Mouse (Mus musculus): ENCODE data around the gene Lrrc25. TPM values are rescaled to one million over a fixed set of nuclear protein-coding genes. Genes with fewer than 3 reads are reported as not detected.

The Lrrc25 gene
- polyA plus RNA-seq, 1 experiment from 2014 or later = 1.6 TPM

DNA sequence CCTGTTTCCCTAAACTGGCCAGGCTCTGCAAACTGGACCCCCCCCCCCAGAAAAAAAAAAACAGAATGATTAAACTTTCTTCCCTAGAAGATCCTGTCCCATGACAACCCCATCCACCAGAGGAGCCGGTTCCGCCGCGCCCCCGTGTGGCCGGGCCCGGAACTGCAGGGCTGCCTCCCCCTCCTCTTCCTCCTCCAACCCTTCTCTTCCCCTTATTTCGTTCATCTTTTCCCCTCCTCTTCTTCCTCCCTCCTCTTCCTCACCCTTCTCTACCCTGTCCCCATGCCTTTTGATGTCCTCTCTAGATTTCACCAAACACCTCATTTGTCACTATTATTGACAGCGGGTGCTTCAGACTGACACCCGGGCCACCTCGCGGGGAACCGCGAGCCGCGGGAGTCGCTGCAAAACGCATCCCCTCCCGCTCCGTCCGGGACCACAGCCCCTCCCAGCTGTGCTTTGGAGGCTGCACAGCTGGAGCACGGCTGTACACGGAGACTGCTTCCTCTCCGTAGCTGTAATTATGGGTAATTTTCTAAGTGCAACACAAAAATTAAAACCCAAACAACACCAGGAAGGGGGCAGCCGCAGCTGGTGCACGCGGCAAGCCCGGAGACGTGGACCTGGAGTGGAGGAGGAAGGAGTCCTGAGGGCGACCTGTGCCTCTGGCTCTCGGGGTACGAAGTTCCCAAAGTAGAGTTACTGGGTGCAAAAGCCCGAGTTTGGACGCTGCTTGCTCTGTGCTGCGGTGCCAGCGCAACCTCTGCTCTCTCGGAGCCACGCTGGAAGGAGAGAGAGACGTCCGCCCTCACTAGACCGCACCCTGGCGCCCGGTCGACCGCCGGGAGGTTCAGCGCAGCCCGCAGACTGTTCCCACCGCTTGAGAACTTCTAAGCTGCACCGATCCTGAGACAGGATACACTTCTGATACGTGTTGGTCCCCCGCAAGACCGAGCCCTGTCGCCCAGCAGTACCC is 4.9 kb upstream of the Lrrc25 start:
- ATAC-seq = 0 out of 2 replicates have a peak, but pooled peaks have one; percentile 9

DNA sequence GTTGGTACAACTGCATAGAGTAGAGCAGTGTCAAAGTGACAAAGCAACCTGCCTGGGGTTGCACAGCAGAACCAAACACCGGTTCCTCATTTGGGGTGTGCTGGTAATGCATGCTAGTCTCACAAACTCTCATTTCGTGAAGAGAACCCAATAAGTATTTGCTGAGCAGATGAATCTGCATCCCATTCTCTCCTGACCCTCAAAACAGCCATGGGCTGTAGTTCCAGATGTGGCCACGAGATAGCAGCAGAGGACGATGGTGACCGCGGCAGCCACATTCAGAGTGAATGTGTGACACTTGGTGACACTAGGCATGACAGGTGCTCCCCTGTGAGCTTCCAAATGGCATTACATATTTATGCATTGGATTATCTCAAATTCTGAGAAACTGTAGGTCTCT is 4.1 kb upstream of the Lrrc25 start:
- Histone ChIP-seq H3K4me1 (ENCODE audit: control insufficient read depth, insufficient read depth, low read depth, low read length) (peaks cover 43% of the 10 kb centered on the region), H3K9me3 (ENCODE audit: control insufficient read depth, low read length) (no peaks in the 10 kb centered on the region), H3K36me3 (ENCODE audit: control insufficient read depth, insufficient read depth, low read length) (no peaks in the 10 kb centered on the region), H3K27me3 (replicated peaks; ENCODE audit: control insufficient read depth, insufficient read depth, low read length) (no peaks in the 10 kb centered on the region), H3K9ac (ENCODE audit: low read depth, low read length) (no peak overlapping the region), H3K4me2 (ENCODE audit: low read length) (peak overlapping the region; percentile 81), H3K4me3 (ENCODE audit: low read length) (peak overlapping the region; percentile 39), H3K27ac (ENCODE audit: low read depth, low read length) (0 out of 2 replicates have a peak overlapping the region, but pooled peaks have one; percentile 21)
- ATAC-seq = 0 out of 2 replicates have a peak, but pooled peaks have one; percentile 5
- WGBS = 0% methylated on average over 6 of the region's 6 CpGs

More for the DNA sequence above, 4.9 kb upstream of the Lrrc25 start:
- Histone ChIP-seq H3K4me3 (ENCODE audit: low read length) (peak overlapping the region; percentile 39), H3K36me3 (ENCODE audit: control insufficient read depth, insufficient read depth, low read length) (no peaks in the 10 kb centered on the region), H3K27me3 (replicated peaks; ENCODE audit: control insufficient read depth, insufficient read depth, low read length) (no peaks in the 10 kb centered on the region), H3K9me3 (ENCODE audit: control insufficient read depth, low read length) (no peaks in the 10 kb centered on the region), H3K9ac (ENCODE audit: low read depth, low read length) (peak overlapping the region; percentile 60), H3K4me1 (ENCODE audit: control insufficient read depth, insufficient read depth, low read depth, low read length) (peaks cover 46% of the 10 kb centered on the region), H3K27ac (ENCODE audit: low read depth, low read length) (peak overlapping the region; percentile 70), H3K4me2 (ENCODE audit: low read length) (peak overlapping the region; percentile 81)
- WGBS = under 1% methylated on average over 51 of the region's 54 CpGs

DNA sequence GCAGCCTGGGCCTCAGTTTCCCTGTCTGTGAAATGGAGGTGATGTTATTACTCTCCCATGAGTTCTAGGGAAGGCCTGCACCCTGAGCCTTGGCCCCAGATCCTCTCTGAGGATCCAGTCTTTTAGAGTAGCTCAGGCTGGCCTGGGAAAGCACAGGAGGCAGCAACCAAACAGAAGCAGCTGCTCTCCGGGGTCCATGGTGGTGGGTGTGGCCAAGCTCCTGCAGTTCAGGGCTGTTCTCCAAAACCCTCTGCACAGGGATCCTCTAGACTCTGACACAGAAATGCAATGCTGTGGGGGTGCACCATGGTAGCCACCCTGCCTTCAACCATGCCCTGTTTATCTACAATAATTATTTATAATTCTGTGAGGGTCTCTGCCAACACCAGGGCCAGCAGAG is 2.2 kb upstream of the Lrrc25 start:
- Histone ChIP-seq H3K4me1 (ENCODE audit: control insufficient read depth, insufficient read depth, low read depth, low read length) (peaks cover 29% of the 10 kb centered on the region), H3K4me3 (ENCODE audit: low read length) (no peak overlapping the region), H3K36me3 (ENCODE audit: control insufficient read depth, insufficient read depth, low read length) (no peaks in the 10 kb centered on the region), H3K9ac (ENCODE audit: low read depth, low read length) (no peak overlapping the region), H3K9me3 (ENCODE audit: control insufficient read depth, low read length) (no peaks in the 10 kb centered on the region), H3K4me2 (ENCODE audit: low read length) (no peak overlapping the region), H3K27ac (ENCODE audit: low read depth, low read length) (no peak overlapping the region), H3K27me3 (replicated peaks; ENCODE audit: control insufficient read depth, insufficient read depth, low read length) (no peaks in the 10 kb centered on the region)
- WGBS = 8% methylated on average over 1 of the region's 1 CpGs
- ATAC-seq = no peak

DNA sequence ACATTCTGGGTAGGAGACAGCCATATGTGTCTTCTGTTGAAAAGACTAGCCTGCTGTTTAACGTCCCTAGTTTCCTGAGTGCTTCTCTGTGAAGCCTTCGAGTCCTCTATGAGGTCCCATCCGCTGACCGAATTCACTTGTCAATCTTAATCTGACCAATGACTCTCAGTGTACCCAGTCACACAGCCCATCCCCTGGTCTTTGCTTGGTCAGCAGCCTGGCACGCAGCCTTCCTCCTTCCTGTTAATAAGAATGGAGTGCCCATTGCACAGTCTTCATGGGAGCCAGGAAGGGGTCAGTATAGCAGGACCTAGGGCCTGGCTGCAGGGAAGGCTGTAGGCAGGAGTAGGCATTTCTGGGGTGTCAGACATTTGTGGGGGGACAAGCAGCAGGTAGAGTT is 1.5 kb upstream of the Lrrc25 start:
- H3K27ac ChIP-seq (ENCODE audit: low read depth, low read length) = no peak overlapping the region
- H3K4me3 ChIP-seq (ENCODE audit: low read length) = no peak overlapping the region
- no peak overlapping the region for H3K9ac ChIP-seq (ENCODE audit: low read depth, low read length)
- H3K27me3 ChIP-seq (replicated peaks; ENCODE audit: control insufficient read depth, insufficient read depth, low read length) = no peaks in the 10 kb centered on the region
- H3K9me3 ChIP-seq (ENCODE audit: control insufficient read depth, low read length) = no peaks in the 10 kb centered on the region
- no peak overlapping the region for H3K4me2 ChIP-seq (ENCODE audit: low read length)
- H3K4me1 ChIP-seq (ENCODE audit: control insufficient read depth, insufficient read depth, low read depth, low read length) = peaks cover 22% of the 10 kb centered on the region
- ATAC-seq = no peak
- no peaks in the 10 kb centered on the region for H3K36me3 ChIP-seq (ENCODE audit: control insufficient read depth, insufficient read depth, low read length)
- 70% methylated on average over 5 of the region's 5 CpGs for WGBS

DNA sequence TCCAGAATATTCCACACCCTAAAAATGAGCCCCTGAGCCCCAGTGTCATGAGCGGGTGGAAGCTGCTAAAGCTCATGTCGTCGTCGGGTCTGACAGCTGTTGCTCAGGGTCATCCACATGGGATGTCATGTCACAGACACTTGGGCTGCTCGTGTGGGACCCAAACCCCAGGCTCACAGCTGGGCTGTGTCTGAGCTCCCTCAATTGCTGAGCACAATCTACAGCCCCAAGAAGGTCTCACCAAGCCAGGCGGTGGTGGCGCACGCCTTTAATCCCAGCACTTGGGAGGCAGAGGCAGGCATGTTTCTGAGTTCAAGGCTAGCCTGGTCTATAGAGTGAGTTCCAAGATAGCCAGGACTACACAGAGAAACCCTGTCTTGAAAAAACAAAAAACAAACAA is 674 bp upstream of the Lrrc25 start:
- peaks cover 14% of the 10 kb centered on the region for H3K4me1 ChIP-seq (ENCODE audit: control insufficient read depth, insufficient read depth, low read depth, low read length)
- no peaks in the 10 kb centered on the region for H3K36me3 ChIP-seq (ENCODE audit: control insufficient read depth, insufficient read depth, low read length)
- WGBS = 88% methylated on average over 8 of the region's 8 CpGs
- H3K27me3 ChIP-seq (replicated peaks; ENCODE audit: control insufficient read depth, insufficient read depth, low read length) = no peaks in the 10 kb centered on the region
- H3K9ac ChIP-seq (ENCODE audit: low read depth, low read length) = no peak overlapping the region
- no peak overlapping the region for H3K4me3 ChIP-seq (ENCODE audit: low read length)
- no peaks in the 10 kb centered on the region for H3K9me3 ChIP-seq (ENCODE audit: control insufficient read depth, low read length)
- no peak for ATAC-seq
- H3K27ac ChIP-seq (ENCODE audit: low read depth, low read length) = no peak overlapping the region
- H3K4me2 ChIP-seq (ENCODE audit: low read length) = no peak overlapping the region

DNA sequence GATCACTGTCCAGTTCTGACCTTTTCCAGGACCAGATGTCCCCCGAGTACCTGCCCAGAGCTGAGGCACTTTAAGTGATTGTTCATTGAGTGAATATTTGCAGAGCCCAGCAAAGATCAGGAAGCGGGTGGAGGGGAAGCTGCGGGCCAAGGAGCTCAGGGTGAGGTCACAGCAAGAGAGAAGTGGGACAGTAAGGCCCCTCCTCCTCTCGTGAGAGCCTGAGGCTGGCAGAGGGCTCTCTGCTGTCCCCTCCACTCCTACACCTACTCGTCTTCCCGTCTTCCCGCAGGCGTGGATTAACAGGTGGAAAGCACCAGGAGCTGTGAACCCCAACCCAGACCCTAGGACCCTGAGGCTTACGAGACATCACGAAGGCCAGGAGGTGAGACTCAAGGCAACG is 690 bp downstream of the Lrrc25 start:
- no peak overlapping the region for H3K9ac ChIP-seq (ENCODE audit: low read depth, low read length)
- H3K27me3 ChIP-seq (replicated peaks; ENCODE audit: control insufficient read depth, insufficient read depth, low read length) = no peaks in the 10 kb centered on the region
- peaks cover 1% of the 10 kb centered on the region for H3K4me1 ChIP-seq (ENCODE audit: control insufficient read depth, insufficient read depth, low read depth, low read length)
- no peak overlapping the region for H3K27ac ChIP-seq (ENCODE audit: low read depth, low read length)
- no peaks in the 10 kb centered on the region for H3K9me3 ChIP-seq (ENCODE audit: control insufficient read depth, low read length)
- no peak overlapping the region for H3K4me3 ChIP-seq (ENCODE audit: low read length)
- no peak for ATAC-seq
- H3K36me3 ChIP-seq (ENCODE audit: control insufficient read depth, insufficient read depth, low read length) = no peaks in the 10 kb centered on the region
- H3K4me2 ChIP-seq (ENCODE audit: low read length) = no peak overlapping the region
- WGBS = 53% methylated on average over 11 of the region's 11 CpGs

DNA sequence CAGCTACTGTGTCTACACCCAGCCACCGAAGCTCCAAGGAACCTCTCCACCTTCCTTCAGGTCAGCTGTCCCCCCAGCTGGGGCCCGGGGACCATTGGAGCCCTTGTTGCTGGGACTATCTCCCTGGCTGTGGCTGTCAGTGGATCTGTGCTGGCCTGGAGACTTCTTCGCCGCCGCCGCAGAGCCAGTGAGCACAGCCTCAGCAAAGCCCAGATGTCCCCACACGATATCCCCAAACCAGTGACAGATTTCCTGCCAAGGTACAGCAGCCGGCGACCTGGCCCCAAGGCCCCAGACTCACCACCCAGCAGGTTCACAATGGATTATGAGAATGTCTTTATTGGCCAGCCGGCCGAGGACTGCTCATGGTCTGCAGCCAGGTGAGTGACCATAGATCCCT is 2.0 kb downstream of the Lrrc25 start:
- no peak overlapping the region for H3K4me2 ChIP-seq (ENCODE audit: low read length)
- no peaks in the 10 kb centered on the region for H3K36me3 ChIP-seq (ENCODE audit: control insufficient read depth, insufficient read depth, low read length)
- 0 out of 2 replicates have a peak overlapping the region, but pooled peaks have one; percentile 13 for H3K9ac ChIP-seq (ENCODE audit: low read depth, low read length)
- no peak overlapping the region for H3K27ac ChIP-seq (ENCODE audit: low read depth, low read length)
- no peak for ATAC-seq
- no peaks in the 10 kb centered on the region for H3K9me3 ChIP-seq (ENCODE audit: control insufficient read depth, low read length)
- H3K27me3 ChIP-seq (replicated peaks; ENCODE audit: control insufficient read depth, insufficient read depth, low read length) = no peaks in the 10 kb centered on the region
- WGBS = 79% methylated on average over 11 of the region's 11 CpGs
- H3K4me1 ChIP-seq (ENCODE audit: control insufficient read depth, insufficient read depth, low read depth, low read length) = no peaks in the 10 kb centered on the region
- no peak overlapping the region for H3K4me3 ChIP-seq (ENCODE audit: low read length)

DNA sequence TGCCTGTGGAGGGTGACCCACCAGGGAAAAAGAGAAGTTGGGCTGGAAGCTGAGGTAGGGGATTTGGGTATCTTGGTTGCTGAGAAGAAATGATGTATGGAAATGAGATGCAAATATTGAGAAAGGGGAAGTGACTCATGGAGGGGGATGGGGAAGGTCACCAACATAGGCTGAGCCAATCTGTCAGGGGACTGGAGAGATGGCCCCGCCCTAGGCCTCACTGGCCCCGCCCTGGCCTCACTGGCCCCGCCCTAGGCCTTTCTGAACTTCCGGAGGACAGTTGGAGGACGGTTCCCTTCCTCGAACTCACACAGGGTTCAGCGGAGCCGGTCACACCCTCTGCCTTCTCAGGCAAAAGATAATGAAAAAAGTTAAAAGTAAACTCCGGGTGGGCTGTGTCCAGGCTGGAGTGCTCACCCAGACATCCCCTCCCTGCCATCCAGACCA is 3.0 kb downstream of the Lrrc25 start:
- Histone ChIP-seq H3K9me3 (ENCODE audit: control insufficient read depth, low read length) (no peaks in the 10 kb centered on the region), H3K27me3 (replicated peaks; ENCODE audit: control insufficient read depth, insufficient read depth, low read length) (no peaks in the 10 kb centered on the region), H3K4me1 (ENCODE audit: control insufficient read depth, insufficient read depth, low read depth, low read length) (no peaks in the 10 kb centered on the region), H3K4me3 (ENCODE audit: low read length) (no peak overlapping the region), H3K27ac (ENCODE audit: low read depth, low read length) (no peak overlapping the region), H3K4me2 (ENCODE audit: low read length) (no peak overlapping the region), H3K9ac (ENCODE audit: low read depth, low read length) (no peak overlapping the region), H3K36me3 (ENCODE audit: control insufficient read depth, insufficient read depth, low read length) (no peaks in the 10 kb centered on the region)
- ATAC-seq = no peak
- WGBS = 24% methylated on average over 9 of the region's 9 CpGs

DNA sequence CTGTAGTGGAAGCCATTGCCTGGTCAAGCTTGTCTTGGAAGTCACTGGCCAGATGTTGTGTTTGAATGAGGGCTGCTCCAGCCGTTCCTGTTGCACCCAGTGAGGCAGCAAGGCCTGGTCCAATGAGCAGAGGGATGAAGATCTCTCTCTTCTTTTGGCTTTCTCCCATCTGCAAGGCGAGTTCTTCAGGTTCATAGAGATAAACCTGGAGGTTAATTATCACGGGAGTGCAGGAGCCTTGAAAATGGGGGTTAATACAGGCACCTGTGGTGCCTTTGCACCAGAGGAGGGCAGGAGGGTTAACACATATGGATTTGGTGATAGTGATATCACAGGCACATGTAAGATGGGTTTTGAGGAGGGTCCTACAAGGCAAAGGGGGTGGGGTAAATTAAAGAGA is 6.3 kb downstream of the Lrrc25 start:
- Histone ChIP-seq H3K4me2 (ENCODE audit: low read length) (no peak overlapping the region), H3K27ac (ENCODE audit: low read depth, low read length) (no peak overlapping the region), H3K9ac (ENCODE audit: low read depth, low read length) (no peak overlapping the region), H3K36me3 (ENCODE audit: control insufficient read depth, insufficient read depth, low read length) (no peaks in the 10 kb centered on the region), H3K27me3 (replicated peaks; ENCODE audit: control insufficient read depth, insufficient read depth, low read length) (no peaks in the 10 kb centered on the region), H3K4me3 (ENCODE audit: low read length) (no peak overlapping the region), H3K4me1 (ENCODE audit: control insufficient read depth, insufficient read depth, low read depth, low read length) (no peaks in the 10 kb centered on the region), H3K9me3 (ENCODE audit: control insufficient read depth, low read length) (no peaks in the 10 kb centered on the region)
- WGBS = 67% methylated on average over 3 of the region's 3 CpGs
- ATAC-seq = no peak

Data from hindbrain, embryonic 16.5 days (tissue).